Mouse (Mus musculus): ENCODE results near the gene Atp6v0a1. TPM values are rescaled to one million over a fixed set of nuclear protein-coding genes. Genes with fewer than 3 reads are reported as not detected.

Gene Atp6v0a1
- total RNA-seq (2022): 100 to 1,000 TPM; 402 to 498 (median 457) TPM

DNA sequence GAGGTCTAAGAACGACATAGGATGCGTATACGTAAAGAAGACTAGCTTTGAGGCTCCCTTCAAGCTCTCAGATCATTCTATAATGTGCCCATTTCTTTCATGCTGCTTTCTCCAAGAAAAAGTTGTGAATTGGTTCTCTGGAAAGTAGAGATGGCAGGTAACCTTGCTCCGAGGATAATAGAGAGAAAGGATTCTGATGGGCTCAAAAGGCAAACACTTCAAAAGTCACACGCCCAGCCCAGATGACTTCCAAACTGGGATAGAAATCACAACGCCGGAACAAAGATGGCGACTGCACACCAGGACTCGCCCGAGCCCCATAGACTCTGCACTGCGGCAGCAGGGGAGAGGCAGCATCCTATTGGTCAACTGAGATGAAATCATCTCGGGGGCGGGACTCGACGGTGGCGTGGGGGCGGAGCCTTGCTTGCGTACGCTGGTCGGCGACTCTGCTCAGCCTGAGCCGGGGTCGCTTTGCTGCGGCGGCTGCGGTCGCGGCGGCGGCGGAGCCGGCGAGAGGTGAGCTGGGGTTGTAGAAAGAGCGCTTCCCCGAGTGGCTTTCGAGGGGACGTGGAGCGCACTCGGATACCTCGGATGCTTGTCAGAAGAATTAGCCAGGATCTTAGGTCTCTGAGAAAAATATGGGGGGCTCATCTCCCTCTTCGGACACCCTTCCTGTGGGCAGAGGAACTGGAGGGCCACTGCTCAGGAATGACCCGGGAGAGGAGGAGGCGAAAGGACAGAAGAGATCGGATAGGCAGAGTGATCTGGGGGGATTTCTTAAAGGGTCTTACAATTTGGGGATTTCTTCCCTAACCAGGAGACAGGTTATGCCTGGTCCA lies at the start of gene Atp6v0a1:
Gene Atp6v0a1, plus strand, starts transcription at position 407 of the 842 bp plus-strand sequence.
- peak; percentile 96 to 97 for DNase-seq (ENCODE audit: low spot score in 2 of 2)

DNA sequence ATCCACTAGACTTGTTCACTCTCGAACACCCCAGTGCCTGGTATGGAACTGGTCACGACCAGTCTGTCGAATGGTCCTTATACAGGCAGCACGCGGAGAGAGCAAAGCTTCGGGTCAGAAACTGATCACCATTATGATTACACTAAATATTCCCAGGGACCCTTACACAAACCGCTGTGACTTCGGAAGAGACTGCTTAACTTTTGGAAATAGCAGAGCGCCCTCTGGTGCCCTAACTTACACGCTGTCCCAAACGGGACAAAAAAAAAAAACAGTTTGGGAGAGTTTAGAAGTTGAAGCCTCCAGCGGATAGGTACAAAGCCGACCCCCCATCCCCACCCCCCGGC lies 49.8 kb upstream of the Atp6v0a1 start:
- no peak for DNase-seq (ENCODE audit: low spot score in 2 of 2)

DNA sequence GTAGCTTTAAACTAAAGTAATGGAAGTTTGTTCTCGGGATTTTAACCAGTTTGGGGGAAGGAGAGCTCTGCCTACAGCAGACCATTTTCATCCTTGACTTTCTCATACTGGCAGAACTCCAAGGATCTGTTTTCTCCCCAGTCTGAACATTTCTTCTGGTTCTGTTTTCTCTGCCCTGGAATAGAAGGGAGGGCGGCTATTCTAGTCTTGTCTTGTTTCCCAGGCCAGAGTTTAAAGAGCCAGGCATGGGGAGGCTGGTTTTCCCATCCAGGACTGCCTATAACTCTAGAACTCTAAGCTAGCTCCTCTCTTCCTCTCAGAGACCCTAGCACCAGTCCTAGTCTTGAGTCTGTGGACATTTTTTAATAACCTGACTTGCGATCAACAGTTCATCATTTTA lies 49.4 kb upstream of the Atp6v0a1 start:
- DNase-seq (ENCODE audit: low spot score in 2 of 2): no peak

DNA sequence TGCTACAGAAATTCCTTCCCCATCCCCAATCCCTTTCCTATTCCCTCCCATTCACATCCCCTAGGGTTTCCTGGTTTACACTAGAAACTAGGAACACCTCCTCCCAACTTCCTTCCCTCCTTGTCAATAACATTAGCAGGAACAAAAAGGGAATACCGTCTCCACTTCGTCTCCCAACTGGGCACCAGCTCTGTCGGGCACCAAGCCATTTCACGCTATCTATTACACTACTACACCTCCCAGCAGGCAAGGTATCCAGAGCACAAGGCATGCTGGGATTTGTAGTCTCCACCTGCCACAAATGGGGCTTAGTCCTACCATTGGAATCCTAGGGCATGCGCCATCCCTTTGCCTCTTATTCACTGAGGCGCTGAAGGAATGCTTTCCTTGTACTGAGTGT lies 48.7 kb upstream of the Atp6v0a1 start:
- no peak for DNase-seq (ENCODE audit: low spot score in 2 of 2)

DNA sequence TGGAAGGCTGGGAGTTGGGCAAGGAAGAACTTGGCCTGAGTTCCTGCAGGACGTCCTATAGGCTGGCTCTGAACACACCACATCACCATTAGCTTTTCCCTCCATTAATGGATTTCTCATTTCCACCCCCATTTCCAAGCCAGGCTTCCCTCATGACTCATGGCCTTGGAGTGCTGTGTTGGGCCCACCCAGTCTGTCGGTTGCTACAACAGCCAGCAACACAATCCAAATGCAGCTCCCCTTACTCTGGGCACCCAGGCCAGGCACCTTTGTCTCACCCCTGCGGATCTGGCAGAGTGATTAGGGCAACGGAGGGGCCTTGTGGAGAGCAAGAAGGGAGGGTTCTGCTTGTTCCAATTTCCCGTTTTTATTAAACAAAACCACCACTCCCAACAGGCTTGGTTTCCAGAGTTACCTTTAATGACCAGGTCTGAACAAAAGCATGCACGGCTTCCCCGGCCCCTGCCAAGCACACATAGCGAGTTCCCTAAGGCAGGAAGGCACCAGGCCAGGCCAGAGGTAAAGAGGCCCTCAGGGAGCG lies 46.8 kb upstream of the Atp6v0a1 start:
- DNase-seq (ENCODE audit: low spot score in 2 of 2): no peak

DNA sequence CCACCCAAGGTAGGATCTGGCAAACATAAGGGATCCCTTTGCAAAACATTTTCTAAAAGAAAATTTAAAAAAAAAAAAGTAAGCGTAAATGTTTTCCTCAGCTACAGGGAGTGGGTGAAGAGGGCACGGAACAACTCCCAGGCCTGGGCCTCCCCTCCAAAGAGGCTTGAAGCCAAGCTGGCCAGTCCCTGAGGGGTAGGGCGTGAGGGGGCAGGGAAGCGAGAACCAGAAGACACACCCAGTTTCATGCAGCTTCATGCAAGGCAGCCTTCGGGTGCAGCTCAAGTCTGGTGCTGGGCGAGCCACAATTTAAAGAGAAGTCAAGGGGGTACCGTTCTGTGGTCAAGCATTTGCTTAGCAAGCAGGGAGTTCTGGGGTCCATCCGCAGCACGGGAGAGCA lies 45.6 kb upstream of the Atp6v0a1 start:
- DNase-seq (ENCODE audit: low spot score in 2 of 2): no peak

DNA sequence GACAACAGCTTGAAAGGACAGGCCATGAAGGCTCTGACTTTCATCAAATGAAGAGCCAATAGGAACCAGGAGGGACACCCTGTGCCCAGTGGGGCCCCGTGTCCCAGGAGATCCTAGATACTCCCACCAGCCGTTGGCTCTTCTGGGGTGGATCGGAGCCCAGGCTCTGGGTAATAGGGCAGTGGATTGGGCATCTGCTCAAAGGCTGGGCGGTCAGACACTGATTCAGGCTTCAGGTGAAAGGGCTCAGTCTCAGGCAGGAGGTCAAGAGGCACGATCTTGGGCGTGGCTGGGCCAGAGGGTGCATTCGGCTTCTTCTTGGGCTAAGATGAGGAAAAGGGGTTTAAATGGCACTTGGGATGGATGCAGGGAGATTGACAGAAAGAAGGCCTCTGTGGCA lies 45.1 kb upstream of the Atp6v0a1 start:
- no peak for DNase-seq (ENCODE audit: low spot score in 2 of 2)

DNA sequence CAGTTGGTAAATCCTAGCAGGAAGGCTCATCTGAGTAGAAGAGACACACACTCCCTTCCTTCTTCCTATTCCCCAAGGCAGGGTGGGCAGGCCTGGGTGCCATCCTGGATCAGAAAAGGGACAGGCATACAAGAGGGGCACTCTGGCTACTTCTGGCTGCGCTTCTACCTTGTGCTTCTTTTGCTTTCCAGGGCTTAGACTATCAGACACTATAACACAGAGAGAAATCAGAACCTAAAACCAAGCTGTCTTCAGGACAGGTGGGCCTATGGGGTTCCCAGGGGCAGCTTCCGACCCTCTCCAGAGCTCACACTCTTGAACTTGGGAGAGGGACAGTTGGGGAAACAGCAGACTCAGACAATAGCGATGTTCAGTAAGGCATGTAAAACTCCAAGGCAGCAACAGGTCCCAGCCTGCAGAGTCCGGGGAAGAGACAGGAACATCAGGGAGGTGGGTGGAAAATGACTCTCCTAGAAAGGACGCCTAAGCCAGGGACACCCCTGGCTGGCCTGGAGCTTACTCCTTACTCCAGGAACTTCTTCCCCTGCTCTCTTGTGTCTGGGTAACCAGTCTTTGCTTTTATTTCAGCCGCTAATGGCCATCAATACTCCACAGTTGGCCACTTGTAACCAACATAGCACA lies 44.2 kb upstream of the Atp6v0a1 start:
- DNase-seq (ENCODE audit: low spot score in 2 of 2): no peak

DNA sequence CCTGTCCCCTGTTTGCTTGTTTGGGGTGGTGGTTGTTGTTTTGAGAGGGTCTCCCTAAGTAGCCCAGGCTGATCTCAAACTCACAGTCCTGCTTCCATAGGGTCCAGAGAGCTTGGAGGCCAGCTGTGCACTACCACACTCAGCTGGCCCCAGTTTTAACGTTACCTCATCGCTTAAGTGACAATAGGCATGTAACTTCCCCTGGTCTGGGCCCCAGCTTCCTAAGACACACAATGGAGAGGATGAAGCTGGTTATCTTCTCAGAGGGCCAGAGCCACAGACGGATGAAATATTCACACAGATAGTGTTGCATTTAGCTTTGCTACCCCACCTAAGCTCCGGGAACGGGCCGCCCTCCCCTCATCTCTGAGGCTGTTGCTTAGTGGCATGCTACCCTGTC lies 43.5 kb upstream of the Atp6v0a1 start:
- no peak for DNase-seq (ENCODE audit: low spot score in 2 of 2)

DNA sequence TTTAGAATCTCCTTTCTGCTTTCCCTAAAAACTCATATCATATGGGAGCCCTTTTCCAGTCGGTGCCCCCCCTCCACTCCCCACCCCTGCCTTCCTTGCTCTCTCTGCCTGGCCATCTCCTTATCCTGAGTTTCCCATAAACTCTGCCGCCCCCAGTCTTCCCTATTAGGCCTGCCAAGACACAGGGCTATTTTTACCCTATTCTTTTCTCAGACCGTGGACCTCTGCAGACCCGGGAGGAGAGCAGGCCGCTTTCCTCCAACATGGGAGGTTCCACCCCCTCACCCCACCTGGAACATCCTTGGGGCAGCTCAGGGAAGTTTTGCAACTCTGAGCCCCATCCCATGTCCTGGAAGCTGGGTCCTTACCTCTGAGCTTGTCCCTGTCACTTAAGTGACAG lies 41.9 kb upstream of the Atp6v0a1 start:
- DNase-seq (ENCODE audit: low spot score in 2 of 2): no peak

DNA sequence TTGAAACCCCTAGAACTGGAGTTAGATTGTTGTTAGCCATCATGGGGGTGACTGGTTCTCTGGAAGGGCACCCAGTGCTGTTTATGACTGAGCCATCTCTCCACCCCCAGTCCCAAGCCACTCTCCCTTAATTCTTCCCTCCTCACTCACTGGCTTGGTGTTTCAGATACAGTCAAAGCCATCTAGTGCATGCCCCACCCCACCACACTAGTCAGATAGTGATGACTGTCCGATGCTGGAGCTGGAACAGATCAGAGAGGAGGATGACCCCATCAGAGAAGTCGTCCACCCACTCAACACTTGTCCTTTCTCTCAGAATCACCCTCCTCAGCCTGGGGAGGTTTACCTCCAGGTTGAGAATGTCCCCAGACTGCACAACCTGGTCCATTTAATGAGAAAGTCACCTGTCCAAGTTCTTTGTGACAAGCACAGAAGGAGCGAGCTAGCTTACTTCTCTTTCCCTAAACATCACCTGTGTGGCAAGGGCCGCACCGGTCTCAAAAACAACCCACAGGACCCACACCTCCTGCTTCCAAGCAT lies 41.3 kb upstream of the Atp6v0a1 start:
- DNase-seq (ENCODE audit: low spot score in 2 of 2): no peak

DNA sequence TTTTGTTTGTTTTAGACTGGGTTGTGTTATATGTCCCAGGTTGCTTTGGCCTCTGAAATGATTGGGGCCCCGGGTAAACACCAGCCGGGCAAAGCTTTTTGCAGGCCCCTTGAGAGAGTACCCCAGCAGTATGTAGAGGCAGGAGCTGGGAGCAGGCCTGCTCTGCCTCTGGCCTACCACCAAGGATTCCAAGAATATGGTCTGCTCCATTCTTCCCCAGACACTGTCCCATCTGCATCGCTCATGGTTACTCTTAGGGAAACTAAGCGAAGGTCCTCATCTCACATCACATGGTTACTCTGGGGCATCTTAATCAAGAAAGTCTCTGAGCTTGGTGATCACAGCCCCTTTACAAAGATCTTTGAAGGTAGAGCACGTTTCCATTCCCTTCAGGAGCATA lies 40.8 kb upstream of the Atp6v0a1 start:
- no peak for DNase-seq (ENCODE audit: low spot score in 2 of 2)

DNA sequence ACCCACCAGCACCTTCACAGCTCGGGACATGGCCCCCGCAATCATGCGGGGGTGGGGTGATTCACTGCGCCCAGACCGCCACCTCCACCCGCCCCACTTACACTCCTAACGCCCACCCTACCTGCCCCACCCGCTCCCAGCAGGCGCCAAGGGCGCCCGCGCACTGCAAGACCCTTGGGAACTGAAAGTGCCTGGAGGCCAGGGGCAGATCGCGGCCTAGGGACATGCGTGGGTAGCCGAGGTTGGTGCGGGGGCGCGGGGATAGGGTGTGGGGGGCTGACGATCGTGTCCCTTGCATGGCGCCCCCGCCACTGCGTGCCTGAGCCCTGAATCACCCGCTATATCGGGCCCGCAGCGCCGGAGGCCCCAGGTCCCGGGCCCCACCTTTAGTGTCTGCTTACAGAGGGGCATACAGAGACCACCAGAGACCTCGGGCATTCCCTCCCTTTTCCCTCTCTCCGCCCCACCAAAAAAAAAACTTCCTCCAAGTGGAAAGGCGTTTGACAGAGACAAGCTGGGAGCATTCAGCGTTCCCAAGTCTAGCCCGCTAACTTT lies 40.0 kb upstream of the Atp6v0a1 start:
- no peak for DNase-seq (ENCODE audit: low spot score in 2 of 2)

DNA sequence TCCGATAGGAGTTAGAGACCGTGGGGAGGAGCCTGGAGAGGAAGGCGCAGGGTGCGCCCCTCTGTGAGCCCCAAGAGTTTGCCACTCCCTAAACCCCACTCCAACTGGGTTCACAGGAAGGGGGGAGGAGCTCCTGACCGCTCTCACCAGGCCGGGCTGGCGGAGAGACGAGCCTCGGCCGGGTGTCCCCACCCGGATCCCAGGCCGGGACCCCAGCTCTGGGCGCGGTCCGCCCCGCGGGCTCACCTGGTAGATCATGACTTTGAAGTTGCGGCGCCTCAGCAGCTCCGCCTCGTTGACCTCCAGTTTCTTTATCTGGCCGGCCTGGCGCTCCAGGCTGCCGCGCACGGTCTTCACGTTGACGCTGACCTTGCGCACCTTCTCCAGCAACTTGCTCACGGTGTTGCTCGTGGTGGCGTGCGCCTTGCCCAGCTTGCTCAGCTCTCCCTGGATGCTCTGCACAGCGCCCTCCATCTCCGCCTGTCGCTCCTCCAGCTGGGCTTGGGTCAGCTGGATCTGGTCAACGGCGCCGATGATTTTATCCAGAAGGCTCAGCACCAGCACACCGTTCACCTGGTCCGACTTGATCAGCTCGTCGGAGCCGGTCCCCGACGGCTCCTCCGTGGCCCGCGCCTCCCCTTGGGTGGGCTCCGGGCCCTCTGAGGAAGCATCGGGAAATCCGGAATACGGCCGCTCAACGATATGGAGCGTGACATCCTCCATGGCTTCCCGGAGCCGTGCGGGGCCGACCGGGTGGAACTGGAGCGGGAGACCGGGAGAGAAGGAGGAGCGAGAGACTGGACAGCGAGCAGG lies 39.3 kb upstream of the Atp6v0a1 start:
- no peak for DNase-seq (ENCODE audit: low spot score in 2 of 2)

DNA sequence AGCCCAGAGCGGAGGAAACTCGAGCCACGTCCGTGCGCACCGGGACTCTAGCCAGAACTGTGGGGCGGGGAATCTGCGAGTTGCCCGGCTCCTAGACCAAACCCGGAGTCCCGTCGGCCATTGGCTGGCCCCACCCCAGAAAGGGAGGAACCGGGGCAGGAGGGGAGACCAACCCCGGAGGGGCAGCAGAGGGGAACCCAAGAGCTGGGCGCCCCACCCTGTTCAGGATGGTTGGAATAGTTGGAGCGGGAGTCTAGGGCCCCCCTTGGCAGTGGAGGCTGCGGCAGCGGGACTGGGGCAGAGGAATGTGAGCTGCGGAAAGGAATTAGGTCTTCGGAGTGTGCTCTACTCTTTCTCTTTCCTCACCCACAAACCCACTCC lies 38.7 kb upstream of the Atp6v0a1 start, which contains the start of gene Cavin1:
Gene Cavin1, minus strand, starts transcription at position 331 of the 381 bp plus-strand sequence.
- DNase-seq (ENCODE audit: low spot score in 2 of 2): peak; percentile 38 to 54

DNA sequence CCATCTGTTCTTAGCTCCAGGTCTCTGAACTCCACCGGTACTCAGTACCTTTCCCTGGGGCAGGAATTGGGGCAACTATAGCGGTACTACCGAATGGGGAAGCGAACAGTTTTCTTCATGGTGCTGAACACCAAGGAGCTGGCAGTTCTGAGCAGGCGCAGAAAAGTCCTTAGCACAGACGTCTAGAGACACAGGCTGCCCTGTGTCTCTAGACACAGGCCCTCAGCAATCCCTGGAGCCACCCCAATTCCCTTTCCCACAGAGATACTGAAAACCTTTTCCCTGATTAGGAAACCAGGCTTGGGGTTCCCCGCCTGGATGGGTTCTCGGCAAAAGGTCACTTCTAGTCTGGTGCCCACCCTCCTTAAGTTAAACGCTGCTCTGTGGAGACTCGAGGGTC lies 37.8 kb upstream of the Atp6v0a1 start:
- DNase-seq (ENCODE audit: low spot score in 2 of 2): no peak

DNA sequence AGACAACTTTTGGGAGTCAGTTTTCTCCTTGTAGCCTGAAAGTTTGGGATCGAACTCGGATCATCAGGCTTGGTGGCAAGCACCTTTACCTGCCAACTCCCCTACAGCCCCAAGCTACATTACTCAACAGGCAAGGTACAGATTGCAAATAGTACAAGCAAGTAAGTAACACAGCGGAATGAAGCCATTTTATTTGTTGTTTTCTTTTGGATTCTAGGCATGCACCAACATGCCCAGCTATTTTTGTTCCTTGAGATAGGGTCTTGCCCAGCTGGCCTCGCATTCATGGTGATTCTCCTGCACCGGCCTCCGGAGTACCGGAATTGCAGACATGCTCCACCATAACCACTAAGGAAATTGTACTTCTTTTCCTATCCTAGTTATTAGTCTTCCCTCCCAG lies 36.0 kb upstream of the Atp6v0a1 start:
- no peak for DNase-seq (ENCODE audit: low spot score in 2 of 2)

DNA sequence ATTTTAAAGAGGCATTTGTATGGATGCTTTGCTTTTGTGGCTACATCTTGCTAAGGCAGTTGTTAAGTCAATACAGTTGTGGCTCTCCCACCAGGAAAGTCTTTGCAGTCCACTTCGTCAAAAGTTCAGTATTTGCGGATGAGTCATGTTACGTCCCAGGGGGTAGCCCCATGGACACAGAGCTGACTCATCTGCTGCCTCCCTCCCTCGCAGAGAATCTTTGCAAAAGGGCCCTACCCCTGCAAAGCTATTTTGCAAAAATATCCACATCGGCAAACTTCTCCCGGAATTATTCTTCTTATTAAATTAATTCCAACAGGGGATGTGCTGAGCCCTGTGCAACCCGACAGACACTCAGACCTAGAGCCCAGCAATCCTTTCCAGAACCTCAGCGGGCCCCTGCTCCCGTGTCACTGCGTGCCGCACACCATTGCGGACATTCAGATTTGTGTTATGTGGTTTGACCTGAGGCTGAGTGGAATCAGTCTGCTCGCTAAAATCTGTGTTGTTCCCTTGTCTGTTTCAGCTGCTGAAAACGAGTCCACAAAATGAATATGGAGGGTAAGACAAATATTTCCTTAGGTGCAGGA lies 34.8 kb upstream of the Atp6v0a1 start:
- no peak for DNase-seq (ENCODE audit: low spot score in 2 of 2)

DNA sequence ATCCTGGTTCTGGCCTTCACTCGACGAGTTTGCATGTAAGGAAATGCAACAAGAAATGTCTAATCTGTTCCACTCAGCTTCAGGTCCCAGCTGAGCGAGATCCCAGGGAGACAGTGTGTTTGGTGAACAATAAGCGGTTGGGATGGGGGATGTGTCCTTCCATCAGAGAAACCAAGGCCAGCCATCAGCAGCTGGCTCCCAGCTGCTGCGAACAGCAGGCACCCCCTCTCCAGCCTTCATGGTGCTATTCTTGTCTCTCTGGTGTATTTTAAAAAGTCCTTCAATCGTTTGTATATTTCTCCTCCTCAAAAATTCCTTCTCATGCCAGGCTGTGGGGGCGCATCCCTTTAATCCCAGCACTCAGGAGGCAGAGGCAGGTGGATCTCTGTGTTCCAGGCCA lies 34.0 kb upstream of the Atp6v0a1 start:
- no peak for DNase-seq (ENCODE audit: low spot score in 2 of 2)

DNA sequence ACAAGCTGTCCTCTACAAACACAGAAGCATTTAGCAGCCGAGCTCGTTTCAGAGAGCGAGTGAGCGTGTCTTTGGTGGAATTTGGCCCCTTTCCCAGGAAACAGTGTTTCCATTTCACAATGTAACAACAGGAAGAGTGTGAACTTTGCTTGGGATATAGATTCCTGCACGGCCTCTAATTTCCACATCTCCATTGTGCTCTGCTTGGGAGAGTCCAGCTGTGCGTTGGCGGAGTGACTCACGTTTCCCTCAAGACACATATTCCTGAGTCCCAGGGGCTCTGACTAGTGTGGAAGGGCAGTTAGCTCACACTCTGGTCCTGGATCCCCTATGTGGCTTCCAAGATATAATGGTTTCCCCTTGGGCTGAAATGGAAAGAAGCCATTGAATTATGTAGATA lies 29.4 kb upstream of the Atp6v0a1 start:
- no peak for DNase-seq (ENCODE audit: low spot score in 2 of 2)

DNA sequence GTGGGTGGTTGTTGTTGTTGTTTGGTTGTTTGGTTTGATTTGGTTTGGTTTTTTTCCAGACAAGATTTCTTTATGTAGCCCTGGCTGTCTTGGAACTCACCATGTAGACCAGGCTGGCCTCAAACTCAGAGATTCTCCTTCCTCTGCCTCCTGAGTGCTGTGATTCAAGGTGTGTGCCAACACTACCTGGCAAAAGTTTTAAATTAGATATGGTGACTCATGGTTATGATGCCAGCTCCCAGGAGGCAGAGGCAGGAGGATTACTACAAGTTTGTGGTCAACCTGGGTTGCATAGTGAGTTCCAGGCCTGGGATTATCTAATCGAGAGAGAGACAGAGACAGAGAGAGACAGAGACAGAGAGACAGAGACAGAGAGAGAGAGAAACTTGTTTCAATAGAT lies 28.8 kb upstream of the Atp6v0a1 start:
- DNase-seq (ENCODE audit: low spot score in 2 of 2): no peak
